Mouse (Mus musculus): ENCODE results near the gene Slc38a6.

GRCm38 (mm10) chr12:73325617-73326016 is 39.0 kb downstream of the Slc38a6 start:
- TF ChIP-seq EP300 (optimal IDR thresholded peaks at IDR 0.05) (no peak), CTCF (IDR thresholded peaks at IDR 0.05; ENCODE audit: low read depth) (no peak)

Measured in stomach, postnatal 0 days (tissue).